Mouse (Mus musculus) gastrocnemius, postnatal 14 days (tissue): ENCODE data around the gene Zscan10. TPM values are rescaled to one million over a fixed set of nuclear protein-coding genes. Genes with fewer than 3 reads are reported as not detected.

Source experiments
- DNase-seq: peaks from one replicate; pipeline ENCODE4 v3.0.0; 2021; ENCODE audit warnings: mixed read lengths
- intact Hi-C: fragments of 180-260 bp; cut with DNase I; formaldehyde crosslinking; loops from one replicate; pipeline ENCODE4 v1.15.1; 2025; ENCODE audit warnings: low total_unique reads
- long read RNA-seq, 2 experiments: library from polyadenylated mRNA; stranded (forward); transcript quantifications; one replicate each; pipeline ENCODE4 v2.0.0; 2021
- total RNA-seq, 2 experiments: library from RNA; stranded (reverse); gene quantifications; 2 replicates each; pipeline ENCODE4 v1.2.3; 2021

The Zscan10 gene
- total RNA-seq = not detected
- long read RNA-seq, experiment 1 = 0 reads
- long read RNA-seq, experiment 2 = 0 reads

- intact Hi-C loops = no loop called here
- DNase-seq = no peak
These were observed at the start of gene Zscan10 for GRCm38 (mm10) chr17:23600641-23601622. Zscan10 (plus strand) TSS chr17:23600856.

- intact Hi-C loops = no loop called here
- no peak for DNase-seq
These were observed 49.8 kb upstream of the Zscan10 start for GRCm38 (mm10) chr17:23550856-23551255.

- intact Hi-C loops = no loop called here
- no peak for DNase-seq
These were observed 49.2 kb upstream of the Zscan10 start for GRCm38 (mm10) chr17:23551416-23551815.

GRCm38 (mm10) chr17:23551963-23552362 is 48.7 kb upstream of the Zscan10 start:
- intact Hi-C loops = no loop called here
- no peak for DNase-seq

- intact Hi-C loops = no loop called here
- DNase-seq = no peak
These were observed 47.6 kb upstream of the Zscan10 start for GRCm38 (mm10) chr17:23552896-23553633.

GRCm38 (mm10) chr17:23553634-23554120 is 47.0 kb upstream of the Zscan10 start:
- intact Hi-C loops = no loop called here

GRCm38 (mm10) chr17:23554321-23554720 is 46.3 kb upstream of the Zscan10 start:
- intact Hi-C loops = no loop called here
- no peak for DNase-seq

More at GRCm38 (mm10) chr17:23553634-23554120, 47.0 kb upstream of the Zscan10 start:
- no peak for DNase-seq

GRCm38 (mm10) chr17:23555243-23555916 is 45.3 kb upstream of the Zscan10 start:
- no peak for DNase-seq
- intact Hi-C loops = no loop called here

GRCm38 (mm10) chr17:23559767-23560166 is 40.9 kb upstream of the Zscan10 start:
- peak; percentile 35 for DNase-seq
- intact Hi-C loops = no loop called here

GRCm38 (mm10) chr17:23563595-23564367 is 36.9 kb upstream of the Zscan10 start, which contains the start of gene Zfp213:
Zfp213 (minus strand) TSS chr17:23564238.
- intact Hi-C loops = no loop called here
- DNase-seq = peak; percentile 96

- intact Hi-C loops = no loop called here
- DNase-seq = no peak
These were observed 36.3 kb upstream of the Zscan10 start for GRCm38 (mm10) chr17:23564368-23564715.

GRCm38 (mm10) chr17:23566787-23567186 is 33.9 kb upstream of the Zscan10 start:
- intact Hi-C loops = no loop called here
- DNase-seq = no peak

- DNase-seq = no peak
- intact Hi-C loops = no loop called here
These were observed 32.3 kb upstream of the Zscan10 start for GRCm38 (mm10) chr17:23568370-23568769.

- peak; percentile 35 for DNase-seq
- intact Hi-C loops = loop anchor here (5.0 kb wide), 2 partner anchors 42 to 137 kb away; no protein-coding TSS in a partner anchor
These were observed 30.6 kb upstream of the Zscan10 start for GRCm38 (mm10) chr17:23570017-23570416.

- intact Hi-C loops = loop anchor here (5.0 kb wide), 2 partner anchors 41 to 136 kb away; no protein-coding TSS in a partner anchor
- DNase-seq = no peak
These were observed 29.6 kb upstream of the Zscan10 start for GRCm38 (mm10) chr17:23571084-23571483.

- DNase-seq = no peak
- intact Hi-C loops = loop anchor here (5.0 kb wide), 2 partner anchors 40 to 135 kb away; no protein-coding TSS in a partner anchor
These were observed 28.6 kb upstream of the Zscan10 start for GRCm38 (mm10) chr17:23572059-23572458.

- intact Hi-C loops = loop anchor here (5.0 kb wide), 2 partner anchors 38 to 133 kb away; no protein-coding TSS in a partner anchor
- no peak for DNase-seq
These were observed 26.5 kb upstream of the Zscan10 start for GRCm38 (mm10) chr17:23574130-23574529.

- intact Hi-C loops = no loop called here
- no peak for DNase-seq
These were observed 24.6 kb upstream of the Zscan10 start for GRCm38 (mm10) chr17:23575951-23576552.
